Mouse (Mus musculus): ENCODE measurements at regions not wholly inside any gene's neighbourhood (a gene's known extent, or its start where the extent isn't known, plus 50 kb on each side); places are given as distances from the start of the nearest gene placed in this dataset.
A peak's percentile ranks its signal among the peaks of the same experiment; 100 is the strongest.

DNA sequence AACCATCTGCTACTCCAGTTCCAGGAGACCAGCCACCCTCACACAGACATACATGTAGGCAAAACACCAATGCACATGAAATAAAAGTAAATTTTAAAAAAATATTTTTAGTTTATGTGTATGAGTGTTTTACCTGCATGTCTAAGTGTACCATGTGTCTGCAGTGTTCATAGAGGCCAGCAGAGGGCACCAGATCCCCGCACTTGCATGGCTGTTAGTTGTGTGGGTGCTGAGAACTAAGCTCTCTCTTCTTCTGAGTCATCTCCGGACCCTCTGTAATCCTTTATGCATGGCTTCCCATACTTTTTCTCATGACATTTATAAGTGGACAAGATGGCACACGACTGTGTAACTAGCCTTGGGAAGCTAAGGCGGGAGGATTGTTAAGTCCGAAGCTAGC is 112.2 kb upstream of the 1600014C23Rik start:
- Histone ChIP-seq H3K4me3 (ENCODE audit: insufficient read depth in 1 of 2, low read depth in 1 of 2, low read length in 2 of 2, poor library complexity in 1 of 2, severe bottlenecking in 1 of 2) (no peak overlapping the region), H3K27ac (ENCODE audit: insufficient read depth, low read depth, low read length, poor library complexity, severe bottlenecking) (no peak overlapping the region), H3K36me3 (ENCODE audit: control insufficient read depth, insufficient read depth, low read length, poor library complexity, severe bottlenecking) (no peaks in the 10 kb centered on the region), H3K9me3 (ENCODE audit: control insufficient read depth, insufficient read depth, low read depth, low read length) (no peaks in the 10 kb centered on the region), H3K9ac (ENCODE audit: insufficient read depth, low read depth, low read length, poor library complexity, severe bottlenecking) (no peak overlapping the region), H3K4me1 (ENCODE audit: control insufficient read depth in 2 of 2, insufficient read depth in 2 of 2, low read length in 2 of 2, poor library complexity in 1 of 2) (peaks cover 0 to 3% of the 10 kb centered on the region in 2 experiments; a peak in 1 of 4 replicates)
- in situ Hi-C loops (cut with MboI; ENCODE audit: low sequenced_read_pairs in 2 of 2, unreplicated experiment in 2 of 2) = loop anchor here in 1 of 2 experiments (5.0 kb wide), 1 partner anchor 191 kb away; no protein-coding TSS in a partner anchor
- peak; percentile 39 for DNase-seq (ENCODE audit: low read depth, low spot score)
- TF ChIP-seq ZC3H11A (IDR thresholded peaks at IDR 0.05; ENCODE audit: borderline replicate concordance, low read depth, low read length) (peak; percentile 67; the same call in 1 of the 2 replicates), ZNF384 (IDR thresholded peaks at IDR 0.05; ENCODE audit: low read depth, low read length) (no peak)

DNA sequence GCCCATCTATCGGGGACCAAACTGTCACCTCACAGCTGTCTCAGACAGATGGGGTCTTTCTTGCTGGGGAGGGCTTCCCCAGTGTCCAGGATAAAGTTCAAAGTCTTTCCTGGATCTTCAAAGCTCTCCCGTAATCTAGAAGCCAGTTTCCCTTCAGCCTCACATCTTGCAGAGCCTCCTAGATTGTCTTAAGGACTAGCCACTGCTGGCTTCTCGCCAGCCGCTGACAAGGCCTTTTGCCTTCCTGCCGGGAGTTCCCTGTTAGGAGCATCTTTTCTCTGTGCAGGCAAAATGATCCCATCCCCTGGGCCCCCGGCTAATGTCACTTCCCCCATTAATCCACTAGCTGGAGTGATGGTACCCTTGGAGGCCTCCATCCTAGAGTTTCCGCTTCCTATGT is 103.1 kb upstream of the 1600014C23Rik start:
- H3K9me3 ChIP-seq (ENCODE audit: control insufficient read depth, insufficient read depth, low read depth, low read length) = no peaks in the 10 kb centered on the region
- H3K4me1 ChIP-seq (ENCODE audit: control insufficient read depth in 2 of 2, insufficient read depth in 2 of 2, low read length in 2 of 2, poor library complexity in 1 of 2) = no peaks in the 10 kb centered on the region
- TF ChIP-seq ZNF384 (IDR thresholded peaks at IDR 0.05; ENCODE audit: low read depth, low read length) (no peak), HCFC1 (IDR thresholded peaks at IDR 0.05; ENCODE audit: borderline replicate concordance, insufficient read depth, low read length) (no peak), ZC3H11A (IDR thresholded peaks at IDR 0.05; ENCODE audit: borderline replicate concordance, low read depth, low read length) (no peak), CHD2 (IDR thresholded peaks at IDR 0.05; ENCODE audit: low read depth, low read length) (no peak), MAFK (IDR thresholded peaks at IDR 0.05; ENCODE audit: insufficient read depth, low read depth, low read length) (no peak)
- H3K4me3 ChIP-seq (ENCODE audit: insufficient read depth in 1 of 2, low read depth in 1 of 2, low read length in 2 of 2, poor library complexity in 1 of 2, severe bottlenecking in 1 of 2) = no peak overlapping the region
- H3K27ac ChIP-seq (ENCODE audit: insufficient read depth, low read depth, low read length, poor library complexity, severe bottlenecking) = no peak overlapping the region
- no peak for DNase-seq (ENCODE audit: low read depth, low spot score)
- in situ Hi-C loops (cut with MboI; ENCODE audit: low sequenced_read_pairs in 2 of 2, unreplicated experiment in 2 of 2) = no loop called here
- no peaks in the 10 kb centered on the region for H3K36me3 ChIP-seq (ENCODE audit: control insufficient read depth, insufficient read depth, low read length, poor library complexity, severe bottlenecking)
- no peak overlapping the region for H3K9ac ChIP-seq (ENCODE audit: insufficient read depth, low read depth, low read length, poor library complexity, severe bottlenecking)

DNA sequence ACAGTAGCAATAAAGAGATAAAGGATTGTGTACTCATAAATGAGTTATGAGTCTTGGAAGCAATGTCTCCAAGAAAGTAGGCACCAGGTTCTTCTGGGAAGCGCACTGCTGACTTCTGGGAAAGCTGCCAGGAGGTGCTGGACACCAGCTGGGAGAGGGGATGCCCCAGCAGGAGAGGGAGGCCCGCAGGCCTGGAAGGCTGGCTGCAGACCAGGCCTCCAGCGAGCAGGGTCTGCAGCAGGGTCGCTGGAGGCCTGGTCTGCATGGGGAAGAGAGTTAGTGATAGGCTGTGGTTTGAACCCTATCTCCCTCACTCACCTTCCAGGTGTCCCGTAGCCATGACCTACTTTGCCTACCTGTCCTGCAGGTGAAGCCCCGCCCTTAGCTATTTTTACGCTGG is 102.6 kb upstream of the 1600014C23Rik start:
- Histone ChIP-seq H3K27ac (ENCODE audit: insufficient read depth, low read depth, low read length, poor library complexity, severe bottlenecking) (no peak overlapping the region), H3K4me1 (ENCODE audit: control insufficient read depth in 2 of 2, insufficient read depth in 2 of 2, low read length in 2 of 2, poor library complexity in 1 of 2) (no peaks in the 10 kb centered on the region), H3K9me3 (ENCODE audit: control insufficient read depth, insufficient read depth, low read depth, low read length) (no peaks in the 10 kb centered on the region), H3K4me3 (ENCODE audit: insufficient read depth in 1 of 2, low read depth in 1 of 2, low read length in 2 of 2, poor library complexity in 1 of 2, severe bottlenecking in 1 of 2) (no peak overlapping the region), H3K9ac (ENCODE audit: insufficient read depth, low read depth, low read length, poor library complexity, severe bottlenecking) (no peak overlapping the region), H3K36me3 (ENCODE audit: control insufficient read depth, insufficient read depth, low read length, poor library complexity, severe bottlenecking) (no peaks in the 10 kb centered on the region)
- TF ChIP-seq ZNF384 (IDR thresholded peaks at IDR 0.05; ENCODE audit: low read depth, low read length) = no peak
- TF ChIP-seq MAFK (IDR thresholded peaks at IDR 0.05; ENCODE audit: insufficient read depth, low read depth, low read length) = no peak
- no peak for TF ChIP-seq CHD2 (IDR thresholded peaks at IDR 0.05; ENCODE audit: low read depth, low read length)
- TF ChIP-seq ZC3H11A (IDR thresholded peaks at IDR 0.05; ENCODE audit: borderline replicate concordance, low read depth, low read length) = no peak
- no peak for TF ChIP-seq HCFC1 (IDR thresholded peaks at IDR 0.05; ENCODE audit: borderline replicate concordance, insufficient read depth, low read length)
- in situ Hi-C loops (cut with MboI; ENCODE audit: low sequenced_read_pairs in 2 of 2, unreplicated experiment in 2 of 2) = no loop called here
- DNase-seq (ENCODE audit: low read depth, low spot score) = no peak

DNA sequence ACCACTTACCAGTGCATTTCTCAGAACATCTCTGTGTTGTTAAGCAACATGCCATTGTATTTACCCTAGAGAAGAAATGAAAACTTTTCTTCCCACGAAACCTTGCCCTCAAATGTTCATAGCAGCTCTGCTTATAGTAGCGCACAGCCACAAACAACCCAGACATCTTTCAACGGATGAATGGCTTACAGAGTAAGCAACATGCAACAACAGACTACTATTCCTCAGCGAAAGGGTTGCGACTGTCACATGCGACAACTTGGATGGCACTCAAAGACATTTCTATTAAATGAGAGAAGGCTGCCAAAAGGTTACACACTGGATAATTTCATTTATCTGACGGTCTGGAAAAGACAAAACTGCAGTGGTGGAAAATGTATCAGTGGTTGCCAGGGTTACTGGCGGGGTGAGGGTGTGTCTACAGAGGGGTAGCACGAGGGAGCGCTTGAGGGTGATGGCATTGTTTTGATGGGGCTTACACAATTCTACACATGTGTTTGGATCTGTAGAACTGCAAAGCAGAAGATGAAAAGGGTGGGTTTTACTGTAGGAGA is 101.0 kb upstream of the 1600014C23Rik start:
- TF ChIP-seq CHD2 (IDR thresholded peaks at IDR 0.05; ENCODE audit: low read depth, low read length) (no peak), ZNF384 (IDR thresholded peaks at IDR 0.05; ENCODE audit: low read depth, low read length) (no peak), MAFK (IDR thresholded peaks at IDR 0.05; ENCODE audit: insufficient read depth, low read depth, low read length) (no peak), HCFC1 (IDR thresholded peaks at IDR 0.05; ENCODE audit: borderline replicate concordance, insufficient read depth, low read length) (no peak)
- DNase-seq (ENCODE audit: low read depth, low spot score) = no peak
- H3K4me1 ChIP-seq (ENCODE audit: control insufficient read depth in 2 of 2, insufficient read depth in 2 of 2, low read length in 2 of 2, poor library complexity in 1 of 2) = peaks cover 2 to 3% of the 10 kb centered on the region in 2 experiments; a peak in 1 of 4 replicates
- in situ Hi-C loops (cut with MboI; ENCODE audit: low sequenced_read_pairs in 2 of 2, unreplicated experiment in 2 of 2) = no loop called here
- no peak overlapping the region for H3K27ac ChIP-seq (ENCODE audit: insufficient read depth, low read depth, low read length, poor library complexity, severe bottlenecking)
- H3K4me3 ChIP-seq (ENCODE audit: insufficient read depth in 1 of 2, low read depth in 1 of 2, low read length in 2 of 2, poor library complexity in 1 of 2, severe bottlenecking in 1 of 2) = no peak overlapping the region
- H3K9ac ChIP-seq (ENCODE audit: insufficient read depth, low read depth, low read length, poor library complexity, severe bottlenecking) = no peak overlapping the region
- H3K36me3 ChIP-seq (ENCODE audit: control insufficient read depth, insufficient read depth, low read length, poor library complexity, severe bottlenecking) = no peaks in the 10 kb centered on the region
- no peaks in the 10 kb centered on the region for H3K9me3 ChIP-seq (ENCODE audit: control insufficient read depth, insufficient read depth, low read depth, low read length)

- no peak overlapping the region for H3K9ac ChIP-seq (ENCODE audit: insufficient read depth, low read depth, low read length, poor library complexity, severe bottlenecking)
- no peak for DNase-seq (ENCODE audit: low read depth, low spot score)
- no peaks in the 10 kb centered on the region for H3K36me3 ChIP-seq (ENCODE audit: control insufficient read depth, insufficient read depth, low read length, poor library complexity, severe bottlenecking)
- no peak overlapping the region for H3K4me3 ChIP-seq (ENCODE audit: insufficient read depth in 1 of 2, low read depth in 1 of 2, low read length in 2 of 2, poor library complexity in 1 of 2, severe bottlenecking in 1 of 2)
- H3K4me1 ChIP-seq (ENCODE audit: control insufficient read depth in 2 of 2, insufficient read depth in 2 of 2, low read length in 2 of 2, poor library complexity in 1 of 2) = peaks cover 3 to 16% of the 10 kb centered on the region in 2 experiments
- in situ Hi-C loops (cut with MboI; ENCODE audit: low sequenced_read_pairs in 2 of 2, unreplicated experiment in 2 of 2) = no loop called here
- no peak overlapping the region for H3K27ac ChIP-seq (ENCODE audit: insufficient read depth, low read depth, low read length, poor library complexity, severe bottlenecking)
- H3K9me3 ChIP-seq (ENCODE audit: control insufficient read depth, insufficient read depth, low read depth, low read length) = no peaks in the 10 kb centered on the region
- no peak for TF ChIP-seq ZC3H11A (IDR thresholded peaks at IDR 0.05; ENCODE audit: borderline replicate concordance, low read depth, low read length)
- no peak for TF ChIP-seq MAFK (IDR thresholded peaks at IDR 0.05; ENCODE audit: insufficient read depth, low read depth, low read length)
- no peak for TF ChIP-seq HCFC1 (IDR thresholded peaks at IDR 0.05; ENCODE audit: borderline replicate concordance, insufficient read depth, low read length)
- TF ChIP-seq CHD2 (IDR thresholded peaks at IDR 0.05; ENCODE audit: low read depth, low read length) = no peak
- no peak for TF ChIP-seq ZNF384 (IDR thresholded peaks at IDR 0.05; ENCODE audit: low read depth, low read length)
These were observed 96.7 kb upstream of the 1600014C23Rik start for GRCm38 (mm10) chr17:45830324-45830723.
